Mouse (Mus musculus) thymus, postnatal 36 days (tissue): ENCODE results near the gene Htr5a.

ENCODE experiments used
- DNase-seq, 2 experiments: peaks; one replicate each; pipeline ENCODE4 v3.0.0; 2022; ENCODE audit warnings: mixed read lengths in 2 of 2

The Htr5a gene

DNA sequence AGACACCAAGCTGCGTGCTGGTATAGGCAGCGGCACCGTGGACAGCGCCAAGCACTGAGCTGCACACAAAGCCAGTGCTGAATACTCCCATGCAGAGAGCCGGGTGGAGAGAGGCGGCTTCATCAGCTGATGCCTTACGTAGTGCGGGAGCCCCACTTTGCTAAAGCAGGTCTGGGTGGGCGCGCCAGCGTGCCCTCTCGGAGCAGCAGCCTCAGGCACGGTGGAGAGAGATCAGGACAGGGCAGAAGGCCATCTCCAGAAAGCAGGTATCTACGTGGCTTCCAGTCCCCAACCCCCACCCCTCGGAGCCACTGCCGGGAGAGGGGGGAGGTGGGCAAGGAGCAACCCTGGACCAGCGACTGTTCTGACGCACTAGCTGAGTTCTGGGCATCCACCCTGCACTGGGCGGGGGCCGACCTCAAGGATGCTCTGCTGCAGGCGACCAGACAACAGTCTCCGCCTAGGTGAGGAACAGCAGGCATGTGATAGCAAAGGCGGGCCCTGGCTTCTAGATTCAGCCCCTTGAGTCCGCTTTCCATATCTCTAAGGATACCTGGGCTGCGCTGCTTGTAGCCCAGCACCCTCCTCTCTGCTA is at the start of gene Htr5a:
Htr5a (plus strand) TSS at position 449 of the 595 bp plus-strand sequence.
- no peak for DNase-seq

DNA sequence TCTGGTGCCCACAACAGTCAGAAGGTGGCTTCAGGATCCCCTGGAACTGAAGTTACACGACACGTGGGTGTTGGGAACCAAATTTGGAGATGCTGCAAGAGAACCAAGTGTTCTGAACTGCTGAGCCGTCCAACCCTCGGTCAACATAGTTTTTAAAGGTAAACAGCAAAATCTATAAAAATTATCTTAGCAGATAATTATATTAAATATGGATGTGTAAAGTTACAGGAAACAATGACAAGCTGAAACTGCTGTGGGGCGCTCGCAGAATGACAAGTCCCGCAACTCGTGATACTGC is 49.8 kb upstream of the Htr5a start:
- DNase-seq, result no peak

DNA sequence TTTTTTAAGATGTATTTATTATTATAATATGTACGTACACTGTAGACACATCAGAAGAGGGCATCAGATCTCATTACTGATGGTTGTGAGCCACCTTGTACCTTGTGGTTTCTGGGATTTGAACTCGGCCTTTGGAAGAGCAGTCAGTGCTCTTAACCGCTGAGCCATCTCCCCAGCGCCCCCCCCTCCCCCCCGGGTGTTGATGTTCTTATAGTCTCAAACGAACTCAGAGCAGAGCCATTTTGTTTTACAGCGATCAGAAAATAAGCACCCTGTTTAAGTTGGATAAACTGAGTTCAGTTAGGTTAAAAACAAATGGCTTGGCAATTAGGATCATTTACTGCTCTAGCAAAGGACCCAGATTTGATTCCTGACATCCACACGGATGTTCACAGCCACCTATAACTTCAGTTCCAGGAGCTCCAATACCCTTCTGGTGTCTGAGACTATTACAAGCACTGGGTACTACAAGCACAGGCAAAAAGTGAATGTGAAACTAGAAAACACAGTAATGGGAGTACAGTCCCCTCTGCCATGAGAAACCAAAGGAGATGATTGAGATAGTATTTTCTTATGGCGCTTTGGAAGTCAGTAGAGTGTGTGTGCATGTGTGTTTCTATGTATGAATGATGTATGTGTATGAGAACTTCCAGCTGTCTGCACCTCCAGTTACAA is 49.3 kb upstream of the Htr5a start:
- no peak for DNase-seq

DNA sequence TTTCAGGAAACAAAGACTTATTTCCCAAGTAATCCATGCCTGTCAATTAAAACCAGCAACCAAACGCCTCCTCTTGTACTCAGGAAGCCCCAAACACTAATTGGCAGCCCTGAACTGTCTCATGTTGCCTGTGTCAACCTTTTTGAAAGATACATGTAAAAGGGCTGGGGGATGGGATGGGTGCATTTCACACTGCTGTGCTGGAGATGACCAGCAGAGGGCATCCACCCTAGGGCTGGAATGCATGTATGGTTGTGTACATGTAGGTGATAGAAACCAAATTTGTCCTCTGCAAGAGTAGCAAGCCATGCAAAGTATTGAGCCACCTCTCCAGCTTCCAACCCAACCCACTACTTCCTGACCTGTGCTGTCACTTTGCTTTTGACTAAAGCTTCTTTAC is 48.0 kb upstream of the Htr5a start:
- peak; percentile 81 to 85 for DNase-seq

DNA sequence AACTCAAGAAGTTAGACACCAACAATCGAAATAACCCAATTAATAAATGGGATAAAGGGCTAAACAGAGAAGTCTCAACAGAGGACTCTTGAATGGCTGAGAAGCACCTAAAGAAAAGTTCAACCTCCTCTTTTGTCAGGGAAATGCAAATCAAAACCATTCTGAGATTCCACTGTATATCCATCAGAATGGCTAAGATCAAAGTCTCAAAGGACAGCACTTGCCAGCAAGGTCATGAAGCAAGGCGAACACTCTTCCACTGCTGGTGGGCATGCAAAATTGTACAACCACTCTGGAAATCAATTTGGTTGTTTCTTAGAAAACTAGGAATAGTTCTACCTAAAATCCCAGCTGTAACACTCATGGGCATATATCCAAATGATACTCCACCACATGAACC is 27.7 kb upstream of the Htr5a start:
- DNase-seq, result no peak

DNA sequence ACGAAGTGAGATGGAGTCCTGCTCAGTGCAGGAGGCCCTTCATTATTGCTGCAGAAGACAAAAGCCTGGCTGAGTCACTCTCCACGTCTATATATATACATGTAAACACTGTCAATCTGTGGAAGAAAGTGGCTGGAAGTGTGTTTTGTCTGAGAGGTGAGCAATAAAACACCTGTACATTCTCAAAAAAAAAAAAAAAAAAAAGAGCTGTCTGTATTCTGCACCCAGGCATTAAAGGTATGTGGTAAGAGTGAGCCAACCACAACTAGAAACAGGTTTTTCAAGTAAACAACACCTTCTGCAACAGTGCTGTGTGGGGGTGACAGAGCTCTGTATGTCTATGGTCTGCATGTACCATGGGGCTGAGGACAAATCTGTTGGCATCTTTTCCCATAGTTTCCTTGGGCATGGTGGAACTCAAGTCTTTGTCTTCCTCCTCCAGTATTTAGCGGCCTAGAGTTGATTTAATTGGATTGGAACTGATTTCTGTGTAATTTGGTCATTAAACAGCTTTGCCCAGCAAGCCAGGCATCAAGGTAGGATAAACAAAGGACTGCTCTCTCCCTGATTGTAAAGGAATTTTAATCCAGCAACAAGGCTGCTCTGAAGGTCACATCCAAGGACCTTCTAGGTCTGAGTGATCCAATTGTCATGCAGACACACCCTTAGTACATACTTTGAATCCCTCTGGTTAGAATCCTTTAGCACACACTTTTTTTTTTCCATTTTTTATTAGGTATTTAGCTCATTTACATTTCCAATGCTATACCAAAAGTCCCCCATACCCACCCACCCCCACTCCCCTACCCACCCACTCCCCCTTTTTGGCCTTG is 22.9 kb upstream of the Htr5a start:
- DNase-seq, result no peak

DNA sequence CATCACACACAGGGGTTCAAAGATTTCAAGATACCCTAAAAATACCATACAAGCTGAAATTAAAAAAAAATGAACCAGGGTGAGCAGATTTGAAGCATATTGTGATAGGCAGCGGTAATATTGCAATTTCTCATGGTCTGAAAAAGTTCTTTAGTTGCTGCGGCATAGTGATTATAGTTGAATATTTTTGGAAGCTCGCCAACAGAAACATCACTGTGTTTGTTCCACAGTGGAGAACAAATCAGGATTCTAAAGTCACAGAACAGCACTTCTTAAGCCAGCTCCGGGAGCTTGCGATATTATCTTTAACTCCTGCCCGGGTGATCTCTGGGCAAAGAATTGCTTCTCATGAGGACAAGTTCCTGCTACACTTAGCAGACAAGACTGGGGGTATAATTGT is 20.8 kb upstream of the Htr5a start:
- no peak for DNase-seq

DNA sequence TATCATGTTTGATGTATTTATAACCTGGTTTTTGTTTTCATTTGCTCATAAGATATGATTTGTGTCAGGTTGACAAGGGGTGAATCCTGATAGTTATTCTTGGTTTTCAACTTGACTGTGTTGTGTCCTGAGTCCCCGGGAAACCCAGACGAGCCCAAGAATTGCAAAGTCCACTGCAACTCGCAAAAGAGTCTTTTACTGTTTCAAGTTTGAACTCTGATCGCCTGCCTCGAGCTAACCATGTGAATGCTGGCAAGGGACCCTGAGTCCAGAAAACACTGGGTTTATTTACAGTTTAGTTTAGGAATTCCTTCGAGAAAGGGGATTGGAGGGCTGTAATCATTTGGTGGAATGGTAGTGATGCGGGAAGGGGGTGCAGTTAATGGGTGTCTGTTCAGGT is 14.0 kb upstream of the Htr5a start:
- DNase-seq, result no peak

DNA sequence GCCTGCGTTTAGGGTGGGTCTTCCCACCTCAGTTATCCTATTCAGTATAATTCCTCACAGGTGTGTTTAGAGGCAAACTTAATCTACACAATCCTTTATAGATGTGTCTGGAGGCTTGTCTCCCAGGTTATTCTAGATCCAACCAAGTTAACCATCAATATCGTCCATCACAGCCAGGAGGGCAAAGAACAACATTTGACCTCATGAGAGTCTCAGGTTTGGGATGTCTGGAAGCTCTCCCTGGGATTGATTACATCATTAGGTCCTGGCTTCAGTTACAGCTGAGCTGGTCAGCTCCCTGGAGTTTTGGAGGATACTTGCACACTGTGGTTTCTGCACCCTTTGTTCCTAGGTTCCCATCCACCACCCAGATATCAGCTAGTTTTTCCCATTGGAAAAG is 6.9 kb upstream of the Htr5a start:
- no peak for DNase-seq

DNA sequence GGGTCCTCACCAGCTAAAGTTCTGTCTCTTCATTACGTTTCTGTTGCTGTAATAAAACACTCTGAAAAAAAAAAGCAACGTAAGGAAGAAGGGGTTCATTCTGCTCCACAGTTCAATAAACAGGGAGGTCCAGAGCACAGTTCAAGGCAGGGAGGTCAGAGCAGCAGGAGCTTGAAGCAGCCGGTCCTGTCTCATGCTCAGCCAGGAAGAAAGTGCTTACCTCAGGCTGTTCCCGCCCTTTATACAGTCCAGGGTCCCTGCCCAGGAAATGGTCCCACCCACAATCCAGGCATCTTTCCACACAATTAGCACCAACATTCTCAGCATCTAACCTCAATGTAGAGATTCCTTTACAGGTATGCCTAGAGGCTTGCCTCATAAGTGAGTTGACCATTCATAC is 3.9 kb upstream of the Htr5a start:
- DNase-seq, result no peak

DNA sequence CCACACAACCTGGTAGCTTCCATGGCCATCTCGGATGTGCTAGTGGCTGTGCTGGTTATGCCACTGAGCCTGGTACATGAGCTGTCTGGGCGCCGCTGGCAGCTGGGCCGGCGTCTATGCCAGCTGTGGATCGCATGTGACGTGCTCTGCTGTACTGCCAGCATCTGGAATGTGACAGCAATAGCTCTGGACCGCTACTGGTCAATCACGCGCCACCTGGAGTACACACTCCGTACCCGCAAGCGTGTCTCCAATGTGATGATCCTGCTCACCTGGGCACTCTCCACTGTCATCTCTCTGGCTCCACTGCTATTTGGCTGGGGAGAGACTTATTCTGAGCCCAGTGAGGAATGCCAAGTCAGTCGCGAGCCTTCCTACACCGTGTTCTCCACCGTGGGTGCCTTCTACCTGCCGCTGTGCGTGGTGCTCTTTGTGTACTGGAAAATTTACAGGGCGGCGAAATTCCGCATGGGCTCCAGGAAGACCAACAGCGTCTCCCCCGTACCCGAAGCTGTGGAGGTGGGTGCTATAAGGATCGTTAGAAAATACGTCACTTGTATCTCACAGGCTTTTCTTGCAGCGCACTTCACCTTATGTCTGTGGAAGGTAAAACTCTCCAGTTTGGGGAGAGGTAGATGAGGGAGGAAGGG is 847 bp downstream of the Htr5a start:
- DNase-seq, result no peak

DNA sequence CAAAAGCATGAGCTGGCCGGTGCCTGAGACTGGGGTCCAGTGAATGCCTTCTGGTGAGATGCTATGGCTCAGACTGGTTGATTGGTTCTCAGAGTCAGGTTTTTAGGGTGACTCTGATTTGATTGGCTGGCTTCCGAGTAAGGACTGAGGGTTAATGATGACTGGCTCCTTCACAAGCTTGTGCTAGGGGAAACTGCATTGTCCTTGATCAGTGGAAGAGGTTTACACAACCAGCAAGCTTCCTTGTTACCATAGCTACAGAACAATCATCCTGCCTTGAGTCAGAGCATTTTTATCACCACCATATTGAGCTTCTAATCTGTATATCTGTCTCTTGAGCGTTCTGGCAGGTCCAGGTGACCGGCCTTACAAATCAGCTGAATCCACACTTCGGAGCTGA is 5.0 kb downstream of the Htr5a start:
- DNase-seq, result no peak

DNA sequence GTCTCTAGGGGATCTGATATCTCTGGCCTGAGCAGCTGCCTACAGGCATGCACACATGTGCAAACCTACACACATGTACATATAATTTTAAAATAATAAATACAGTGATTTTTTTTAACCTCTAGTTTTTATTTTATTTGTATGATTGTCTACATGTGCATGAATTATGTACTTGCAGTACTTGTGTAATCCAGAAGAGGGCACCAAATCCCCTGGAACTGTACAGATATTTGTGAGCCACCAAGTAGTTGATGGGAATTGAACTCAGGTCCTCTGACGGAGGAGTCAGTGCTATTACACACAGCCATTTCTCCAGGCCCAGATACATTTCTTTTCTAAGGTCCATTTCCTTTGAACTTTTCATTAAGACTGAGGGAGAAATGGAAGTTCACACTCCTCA is 12.3 kb downstream of the Htr5a start:
- DNase-seq, result no peak

DNA sequence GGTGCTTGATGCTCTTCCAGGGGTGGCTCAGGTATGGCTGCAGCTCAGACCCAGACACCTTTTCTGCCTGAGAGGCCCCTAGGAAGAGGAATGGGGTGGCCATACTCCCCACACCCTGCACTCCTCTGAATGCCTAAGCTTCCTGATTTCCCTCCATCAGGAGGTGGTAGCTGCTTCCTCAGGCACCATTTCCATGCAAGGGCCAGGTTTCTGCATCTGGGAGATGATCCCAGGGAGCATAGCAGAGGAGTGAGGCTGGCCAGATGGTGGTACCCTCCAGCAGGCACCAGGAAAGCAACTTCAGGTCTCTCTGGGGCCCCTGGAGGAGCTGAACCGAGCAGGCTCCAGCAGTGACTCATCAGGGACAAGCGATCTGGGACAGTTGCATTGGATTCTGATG is 13.8 kb downstream of the Htr5a start:
- DNase-seq, result no peak

DNA sequence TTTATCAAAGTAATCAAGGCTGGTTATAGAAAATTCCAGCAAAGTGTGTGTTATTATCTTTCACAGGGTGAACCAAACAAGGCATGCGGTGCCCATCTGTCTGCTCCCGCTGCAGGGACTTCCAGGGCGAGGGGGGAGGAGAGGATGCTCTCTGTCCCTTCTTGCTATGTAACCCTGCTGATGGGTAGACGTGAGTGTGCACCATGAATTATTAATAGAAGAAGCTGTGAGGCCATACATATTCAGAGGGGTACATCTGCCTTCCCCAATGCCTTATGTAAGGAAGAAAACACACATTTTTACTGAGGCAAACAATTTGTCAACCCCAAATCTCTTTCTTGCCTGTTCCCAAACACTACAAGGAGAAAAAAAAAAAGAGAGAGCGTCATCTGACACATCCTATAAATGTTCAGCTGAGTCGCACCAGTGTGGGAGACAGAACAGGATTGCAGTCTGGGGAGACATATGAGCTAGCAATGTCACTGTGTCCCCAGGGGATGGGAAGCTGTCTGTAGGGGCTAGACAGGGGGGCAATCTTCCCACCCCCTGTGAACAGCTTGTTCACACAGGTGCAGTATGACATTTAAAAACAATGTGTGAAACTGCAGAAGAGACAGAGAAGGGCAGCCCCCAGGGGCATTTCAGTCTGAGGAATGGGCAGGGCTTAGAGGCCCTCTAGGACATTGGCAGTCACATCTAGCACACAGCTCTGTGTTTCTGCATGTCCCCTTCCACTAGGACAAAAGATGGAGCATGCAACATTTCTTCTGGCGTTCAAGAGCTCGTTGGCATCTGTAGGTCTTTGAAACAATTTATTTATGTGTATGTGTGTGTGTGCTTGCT is 31.5 kb downstream of the Htr5a start:
- no peak for DNase-seq

DNA sequence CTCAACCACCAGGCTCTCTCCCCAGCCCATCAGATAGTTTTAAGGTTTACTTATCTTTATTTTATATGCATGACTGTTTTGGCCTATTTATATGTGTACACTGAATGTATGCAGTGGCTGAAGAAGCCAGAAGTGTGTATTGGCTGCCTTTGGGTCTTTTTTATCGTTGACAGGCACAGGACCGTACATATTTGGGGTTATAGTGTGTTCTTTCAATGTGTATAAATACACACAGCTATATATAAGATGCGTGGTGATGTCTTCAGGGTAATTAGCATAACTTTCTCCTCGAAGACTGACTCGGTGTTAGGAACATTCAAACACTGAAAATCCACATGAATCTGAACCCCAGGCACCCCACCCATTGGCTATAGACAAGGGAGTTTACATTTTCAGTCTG is 32.3 kb downstream of the Htr5a start:
- DNase-seq, result no peak

DNA sequence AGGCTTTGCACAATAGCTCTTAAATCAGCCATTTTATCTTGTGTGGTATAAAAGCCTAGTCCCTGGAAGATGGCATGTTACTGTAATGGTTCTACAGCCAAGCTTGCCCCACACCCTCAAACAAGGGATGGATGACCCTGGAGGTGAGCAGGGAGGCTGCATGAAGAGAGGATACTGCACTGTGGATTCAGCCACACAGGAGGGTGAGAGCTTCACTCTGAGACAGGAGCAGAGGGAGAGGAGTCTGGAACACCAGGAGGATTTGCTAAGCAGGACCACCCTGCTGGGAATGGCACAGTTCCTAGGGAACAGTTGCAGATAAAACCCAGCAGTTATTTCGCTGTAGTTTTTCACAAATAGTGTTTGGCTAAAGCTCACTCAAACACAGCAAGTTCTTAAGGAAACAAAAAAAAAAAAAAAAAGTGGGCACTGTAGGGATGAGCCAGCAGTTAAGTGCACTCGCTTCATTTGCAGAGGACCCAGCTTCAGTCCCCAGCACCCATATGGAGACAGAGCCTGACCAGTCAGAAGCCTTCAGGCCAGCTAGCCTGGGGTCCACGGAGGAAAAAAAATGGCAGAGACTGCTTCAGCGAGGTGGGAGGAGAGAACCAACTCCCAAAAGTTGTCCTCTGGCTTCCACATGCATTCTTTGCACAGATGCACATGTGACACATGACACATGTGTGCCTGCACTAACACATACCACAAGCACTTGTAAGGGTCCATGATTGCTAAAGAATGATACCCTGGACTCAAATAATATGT is 33.6 kb downstream of the Htr5a start:
- DNase-seq, result no peak

DNA sequence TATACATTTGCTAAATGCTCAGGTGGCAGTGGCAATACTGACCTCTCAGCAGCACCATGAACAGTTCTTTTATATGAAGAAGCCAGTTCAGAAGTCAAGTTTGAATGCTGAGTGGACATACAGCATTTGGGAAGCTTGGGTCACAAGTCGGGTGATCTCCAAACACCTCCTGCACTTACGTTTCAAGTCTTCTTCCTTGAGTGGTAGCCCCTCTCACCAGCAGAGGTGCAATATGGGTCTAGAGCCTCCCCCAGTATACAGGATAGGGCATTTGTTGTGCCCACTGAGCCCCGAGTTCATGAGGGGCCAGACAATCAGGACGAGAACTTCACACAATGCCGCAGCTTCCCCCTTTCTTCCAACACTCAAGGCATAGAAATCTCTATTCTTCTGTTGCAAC is 36.4 kb downstream of the Htr5a start:
- no peak for DNase-seq

DNA sequence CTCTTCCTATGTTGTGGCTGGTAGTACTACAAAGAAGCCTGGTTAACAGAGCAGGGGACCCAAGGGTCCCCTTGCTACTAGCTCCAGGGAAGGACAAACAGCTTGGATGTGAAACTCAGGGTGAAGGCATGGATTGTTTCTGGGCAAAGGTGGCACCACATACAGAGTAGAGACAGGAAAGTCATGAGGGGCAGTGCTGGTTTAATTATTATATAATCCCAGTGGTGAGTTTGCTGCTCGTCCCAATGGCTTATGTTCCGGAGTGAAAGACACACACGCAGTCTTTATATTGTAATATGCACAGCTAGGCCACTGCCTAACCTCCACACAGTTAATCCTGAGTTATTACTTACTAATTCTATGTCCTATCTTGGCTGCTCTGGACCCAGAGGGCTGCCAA is 37.8 kb downstream of the Htr5a start:
- no peak for DNase-seq

DNA sequence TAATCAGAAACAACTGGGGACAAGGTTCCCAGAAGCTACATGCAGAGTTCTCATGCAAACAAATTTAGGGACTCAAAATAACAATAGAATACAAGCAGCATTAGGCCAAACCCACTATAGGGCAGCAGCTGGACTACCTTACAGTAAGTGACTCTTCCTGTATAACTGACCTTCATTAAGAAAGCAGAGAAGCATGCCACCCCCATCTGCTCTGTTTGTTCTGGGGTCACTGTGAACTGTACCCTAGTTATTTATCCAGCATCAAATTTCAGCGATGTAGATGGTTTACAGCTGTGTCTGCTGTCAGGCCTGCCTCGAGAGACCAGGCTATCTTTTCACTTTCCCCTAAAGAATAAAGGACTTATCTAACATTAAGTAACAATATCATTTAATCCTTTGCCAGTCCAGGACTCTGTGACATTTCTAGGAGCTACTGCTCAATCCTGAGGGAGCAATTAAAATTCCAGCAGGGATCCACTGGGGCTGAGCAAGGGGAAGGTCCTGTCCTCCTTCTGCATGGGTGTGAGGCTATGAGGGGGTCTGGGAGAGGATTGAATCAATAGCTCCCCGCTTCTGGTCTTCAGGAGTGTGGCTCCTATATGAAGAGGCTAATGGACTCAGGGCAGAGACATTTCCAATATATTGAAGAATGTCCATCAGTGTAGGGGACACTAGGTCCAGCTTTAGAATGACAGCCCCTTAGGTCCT is 38.5 kb downstream of the Htr5a start:
- DNase-seq, result no peak

DNA sequence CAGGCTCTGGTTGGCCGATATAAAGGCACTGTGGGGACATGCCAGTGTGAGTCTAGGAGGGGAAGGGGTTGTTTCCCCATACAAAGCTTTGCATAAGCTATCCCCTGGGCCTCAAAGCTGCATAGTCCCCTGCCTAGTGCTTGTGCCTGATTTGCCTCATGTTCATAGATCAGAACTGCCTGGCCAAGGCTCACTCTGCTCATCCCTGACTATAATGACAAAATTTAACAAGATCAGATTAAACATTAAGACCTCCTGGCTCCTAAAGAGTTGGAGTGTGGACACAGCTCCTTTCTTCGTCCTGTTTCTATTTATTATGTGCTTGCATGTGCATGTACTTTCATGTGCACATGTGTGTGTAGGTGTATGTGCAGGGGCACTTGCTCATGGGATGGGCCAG is 39.3 kb downstream of the Htr5a start:
- DNase-seq, result no peak

DNA sequence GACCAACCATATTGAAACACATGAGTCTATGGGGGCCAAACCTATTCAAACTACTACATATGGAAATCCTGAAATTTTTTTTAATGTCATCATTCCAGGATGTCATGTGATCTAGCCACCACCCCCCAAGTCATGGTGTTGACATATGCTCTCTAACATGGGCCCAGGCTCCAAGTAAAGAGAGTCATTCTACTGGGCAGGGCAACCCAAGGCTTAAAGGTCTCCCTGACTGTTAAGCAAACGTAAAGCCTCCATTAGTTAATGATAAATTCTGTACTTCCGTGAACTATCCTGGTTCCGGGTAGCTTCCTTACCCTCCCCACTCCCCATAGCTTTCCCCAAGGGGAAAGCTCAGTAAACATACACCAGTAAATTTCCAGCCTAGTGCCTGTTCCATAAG is 46.1 kb downstream of the Htr5a start:
- DNase-seq, result no peak
